Mouse (Mus musculus) heart, adult 2 months (tissue): ENCODE measurements around the gene Kdm7a. TPM values are rescaled to one million over a fixed set of nuclear protein-coding genes. Genes with fewer than 3 reads are reported as not detected.

ENCODE experiments used
- DNase-seq, 2 experiments: peaks; one replicate each; pipeline ENCODE4 v3.0.0; 2021
- H3K27ac ChIP-seq: fragments of 200-600 bp; 2 replicates; pipeline ENCODE4 v1.8.1; 2022
- H3K27me3 ChIP-seq: fragments of 200-500 bp; 2 replicates; pipeline ENCODE4 v1.6.1; 2012; ENCODE audit warnings: mild to moderate bottlenecking, low read length, inconsistent platforms, mixed read lengths; ENCODE audit not compliant: control insufficient read depth, insufficient read depth
- H3K36me3 ChIP-seq: fragments of 200-500 bp; 2 replicates; pipeline ENCODE4 v1.6.1; 2012; ENCODE audit warnings: low read length, inconsistent platforms; ENCODE audit not compliant: control insufficient read depth, insufficient read depth
- H3K4me1 ChIP-seq: fragments of 200-500 bp; 2 replicates; pipeline ENCODE4 v1.6.1; 2011; ENCODE audit warnings: low read length; ENCODE audit not compliant: control insufficient read depth, insufficient read depth
- H3K4me3 ChIP-seq: fragments of 200-600 bp; 2 replicates; pipeline ENCODE4 v1.8.1; 2022
- H3K79me2 ChIP-seq: fragments of 200-500 bp; replicated peaks from 2 replicates; pipeline ENCODE4 v1.6.1; 2012; ENCODE audit warnings: mild to moderate bottlenecking, inconsistent platforms, low read length, moderate library complexity, mixed read lengths; ENCODE audit not compliant: control insufficient read depth, insufficient read depth
- H3K9ac ChIP-seq: fragments of 200-500 bp; 2 replicates; pipeline ENCODE4 v1.6.1; 2012; ENCODE audit warnings: low read depth, mild to moderate bottlenecking, control low read depth, inconsistent platforms, low read length, mixed read lengths
- CTCF ChIP-seq: fragments of 200-600 bp; IDR thresholded peaks from 2 replicates; pipeline ENCODE4 v1.8.1; 2022; ENCODE audit warnings: antibody characterized with exemption, mild to moderate bottlenecking, moderate library complexity
- EP300 ChIP-seq: fragments of 200-500 bp; IDR thresholded peaks from 2 replicates; pipeline ENCODE4 v1.6.1; 2011; ENCODE audit warnings: low read depth, low read length, control low read depth; ENCODE audit not compliant: insufficient read depth
- POLR2A ChIP-seq: fragments of 200-500 bp; IDR thresholded peaks from 2 replicates; pipeline ENCODE4 v1.6.1; 2011; ENCODE audit warnings: mild to moderate bottlenecking, low read depth, low read length, control low read depth; ENCODE audit not compliant: insufficient read depth
- WGBS: fragments of 180-500 bp; shearing (Covaris S2); methylation state at CpG from one replicate; pipeline ENCODE4 v1.1.7; 2018; 5-methylcytosine and 5-hydroxymethylcytosine counted together
- intact Hi-C: fragments of 180-260 bp; cut with DNase I; formaldehyde crosslinking; loops from one replicate; pipeline ENCODE4 v1.15.1; 2025
- polyA plus RNA-seq: library from polyadenylated mRNA; depleted of rRNA; stranded (reverse); fragments of >200 nt; gene quantifications from 2 replicates; pipeline ENCODE4 v1.2.3, GENCODE M21; 2012
- total RNA-seq, 2 experiments: library from RNA; stranded (reverse); gene quantifications; 2 replicates each; pipeline ENCODE4 v1.2.3; 2021

Gene Kdm7a
- total and polyA plus RNA-seq, 3 experiments, result 2.5 to 20.5 (median 18.5) TPM

GRCm38 (mm10) chr6:39120685-39121084 is 85.9 kb downstream of the Kdm7a start:
- Histone ChIP-seq H3K36me3 (peaks cover 2% of the 10 kb centered on the region; the same call in 1 of the 2 replicates), H3K27me3 (no peaks in the 10 kb centered on the region), H3K4me1 (peaks cover 6% of the 10 kb centered on the region), H3K9ac (no peak overlapping the region), H3K4me3 (no peak overlapping the region), H3K79me2 (peaks cover 3% of the 10 kb centered on the region; the same call in 1 of the 2 replicates), H3K27ac (no peak overlapping the region)
- WGBS, result 28% methylated on average over 3 of the region's 3 CpGs
- intact Hi-C loops, result no loop called here
- TF ChIP-seq CTCF, result peak; percentile 13; the same call in 1 of the 2 replicates
- TF ChIP-seq POLR2A, result no peak
- DNase-seq, result no peak

DNA sequence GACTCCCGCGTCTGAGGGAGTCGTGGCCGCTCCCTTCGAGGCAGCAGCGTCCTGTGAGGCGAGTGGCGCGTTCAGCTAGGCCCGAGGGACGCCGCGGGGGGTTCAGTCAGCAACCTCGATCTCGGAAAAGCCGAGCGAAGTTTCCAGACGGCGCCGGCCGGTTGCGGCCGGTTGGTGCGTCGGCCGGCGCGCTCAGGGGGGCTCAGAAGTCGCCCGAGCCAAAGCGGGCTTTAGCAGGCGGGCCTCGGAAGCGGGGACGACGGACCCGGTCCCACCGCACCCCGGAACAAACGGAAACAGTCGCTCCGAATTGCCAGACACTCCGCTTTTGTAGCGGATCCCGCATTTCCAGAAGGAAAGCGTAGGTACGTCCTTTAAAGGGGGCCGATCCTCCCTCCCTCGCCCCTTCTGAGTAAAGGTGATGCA is 88.1 kb downstream of the Kdm7a start:
- peak overlapping the region; percentile 77 for H3K27ac ChIP-seq
- peaks cover 4% of the 10 kb centered on the region; the same call in 1 of the 2 replicates for H3K36me3 ChIP-seq
- TF ChIP-seq POLR2A, result no peak
- TF ChIP-seq CTCF, result no peak
- TF ChIP-seq EP300, result no peak
- peaks cover 10% of the 10 kb centered on the region for H3K4me1 ChIP-seq
- peak overlapping the region; percentile 84 for H3K4me3 ChIP-seq
- peaks cover 3% of the 10 kb centered on the region; the same call in 1 of the 2 replicates for H3K79me2 ChIP-seq
- no peak for DNase-seq
- intact Hi-C loops, result loop anchor here (2.0 kb wide), 1 partner anchor 86 kb away; no protein-coding TSS in a partner anchor
- WGBS, result 5% methylated on average over 49 of the region's 49 CpGs
- no peaks in the 10 kb centered on the region for H3K27me3 ChIP-seq
- peak overlapping the region; percentile 98 for H3K9ac ChIP-seq

- TF ChIP-seq CTCF, result no peak
- 0 out of 2 replicates have a peak, but pooled peaks have one; percentile 9 for TF ChIP-seq EP300
- TF ChIP-seq POLR2A, result peak; percentile 49
- no peaks in the 10 kb centered on the region for H3K27me3 ChIP-seq
- H3K4me3 ChIP-seq, result peak within 1 kb of the TSS; percentile 84
- intact Hi-C loops, result loop anchor here (2.0 kb wide), 1 partner anchor 87 kb away; no protein-coding TSS in a partner anchor
- H3K27ac ChIP-seq, result peak within 1 kb of the TSS; percentile 77
- WGBS, result under 1% methylated on average over 99 of the region's 101 CpGs
- H3K9ac ChIP-seq, result peak within 1 kb of the TSS; percentile 98
- DNase-seq, result peak; percentile 90 to 92
- peaks cover 10% of the 10 kb centered on the region for H3K4me1 ChIP-seq
- H3K79me2 ChIP-seq, result peaks cover 3% of the 10 kb centered on the region; the same call in 1 of the 2 replicates
- peaks cover 4% of the 10 kb centered on the region; the same call in 1 of the 2 replicates for H3K36me3 ChIP-seq
These were observed 88.8 kb downstream of the Kdm7a start, which contains the start of gene Parp12 for GRCm38 (mm10) chr6:39117584-39118455. Gene Parp12, minus strand, starts transcription at chr6:39118349.

- intact Hi-C loops, result no loop called here
- Histone ChIP-seq H3K4me1 (peaks cover 10% of the 10 kb centered on the region), H3K9ac (no peak overlapping the region), H3K36me3 (peaks cover 6% of the 10 kb centered on the region), H3K27ac (no peak overlapping the region), H3K4me3 (no peak overlapping the region), H3K27me3 (no peaks in the 10 kb centered on the region), H3K79me2 (peaks cover 3% of the 10 kb centered on the region; the same call in 1 of the 2 replicates)
- TF ChIP-seq CTCF, result no peak
- no peak for TF ChIP-seq POLR2A
- TF ChIP-seq EP300, result no peak
- DNase-seq, result no peak
- WGBS, result 97% methylated on average over 1 of the region's 1 CpGs
These were observed 91.2 kb downstream of the Kdm7a start for GRCm38 (mm10) chr6:39115438-39115837.

DNA sequence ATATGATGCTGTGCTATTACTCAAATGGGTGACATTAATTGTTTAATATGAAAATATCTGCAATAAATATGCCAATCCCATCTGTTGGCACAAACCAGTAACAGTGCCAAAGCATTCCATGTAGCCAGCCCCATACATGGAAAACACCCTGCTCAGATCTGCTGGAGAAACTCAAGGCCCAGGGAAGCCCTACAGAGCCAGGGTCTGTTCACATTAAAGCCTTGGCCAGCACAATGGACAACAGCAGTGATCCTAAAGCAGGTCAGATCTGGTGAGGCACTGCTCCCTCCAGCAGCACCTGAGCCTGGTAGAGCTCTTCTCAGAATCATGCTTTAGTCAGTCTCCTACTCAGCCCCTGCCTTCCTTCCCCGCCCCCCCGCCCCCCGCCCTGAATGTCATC is 93.4 kb downstream of the Kdm7a start:
- TF ChIP-seq POLR2A, result no peak
- TF ChIP-seq CTCF, result no peak
- no peak for TF ChIP-seq EP300
- Histone ChIP-seq H3K79me2 (peaks cover 3% of the 10 kb centered on the region; the same call in 1 of the 2 replicates), H3K27me3 (no peaks in the 10 kb centered on the region), H3K27ac (no peak overlapping the region), H3K9ac (no peak overlapping the region), H3K36me3 (peaks cover 6% of the 10 kb centered on the region), H3K4me1 (peaks cover 8% of the 10 kb centered on the region), H3K4me3 (no peak overlapping the region)
- DNase-seq, result no peak
- WGBS, result 92% methylated on average over 3 of the region's 3 CpGs
- intact Hi-C loops, result no loop called here

DNA sequence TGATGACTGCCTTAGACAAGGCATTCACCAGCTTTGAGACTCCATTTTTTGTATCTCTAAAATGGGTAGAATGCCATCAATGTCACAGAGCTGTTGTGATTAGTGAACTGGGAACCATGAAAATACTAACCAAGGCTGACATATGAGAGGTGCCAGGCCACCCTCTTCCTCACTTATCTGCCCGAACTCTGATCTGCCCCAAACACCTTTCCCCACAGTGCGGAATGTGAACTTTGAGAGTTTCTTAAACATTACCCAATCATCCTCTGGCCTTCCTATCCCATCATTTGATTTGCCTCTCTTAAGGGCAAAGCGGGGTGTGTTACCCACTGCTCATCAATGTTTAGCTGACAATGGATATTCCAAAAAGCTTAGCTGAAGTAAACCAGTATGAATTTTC is 93.9 kb downstream of the Kdm7a start:
- H3K27me3 ChIP-seq, result no peaks in the 10 kb centered on the region
- no peak overlapping the region for H3K9ac ChIP-seq
- peaks cover 6% of the 10 kb centered on the region for H3K36me3 ChIP-seq
- WGBS, result 96% methylated on average over 3 of the region's 3 CpGs
- H3K27ac ChIP-seq, result no peak overlapping the region
- H3K4me1 ChIP-seq, result peaks cover 8% of the 10 kb centered on the region
- intact Hi-C loops, result no loop called here
- TF ChIP-seq CTCF, result no peak
- no peak for TF ChIP-seq POLR2A
- no peak for TF ChIP-seq EP300
- no peak overlapping the region for H3K4me3 ChIP-seq
- no peak for DNase-seq
- peaks cover 2% of the 10 kb centered on the region; the same call in 1 of the 2 replicates for H3K79me2 ChIP-seq
